Mouse (Mus musculus): ENCODE results near the gene Tnfsf11. TPM values are rescaled to one million over a fixed set of nuclear protein-coding genes. Genes with fewer than 3 reads are reported as not detected.

The Tnfsf11 gene
- not detected in 2 replicates for polyA plus RNA-seq (2011; ENCODE audit: insufficient read depth, insufficient read length, low replicate concordance, missing spikeins)

GRCm38 (mm10) chr14:78307286-78308237 is at the start of gene Tnfsf11:
TSS of gene Tnfsf11 (minus strand) at chr14:78308043.
- Histone ChIP-seq H3K27ac (ENCODE audit: control insufficient read depth, insufficient read depth, low read depth, low read length, poor library complexity) (no peak within 1 kb of the TSS), H3K4me1 (ENCODE audit: control insufficient read depth, insufficient read depth, low read length) (no peaks in the 10 kb centered on the region), H3K4me3 (replicated peaks; ENCODE audit: control insufficient read depth, low read depth, low read length) (peak within 1 kb of the TSS; percentile 14)
- no peak for TF ChIP-seq CTCF (IDR thresholded peaks at IDR 0.05; ENCODE audit: control insufficient read depth, insufficient read depth, low read length)
- no peak for TF ChIP-seq POLR2A (IDR thresholded peaks at IDR 0.05; ENCODE audit: borderline replicate concordance, control insufficient read depth, low read depth, low read length)
- WGBS = 2% methylated on average over 51 of the region's 51 CpGs

DNA sequence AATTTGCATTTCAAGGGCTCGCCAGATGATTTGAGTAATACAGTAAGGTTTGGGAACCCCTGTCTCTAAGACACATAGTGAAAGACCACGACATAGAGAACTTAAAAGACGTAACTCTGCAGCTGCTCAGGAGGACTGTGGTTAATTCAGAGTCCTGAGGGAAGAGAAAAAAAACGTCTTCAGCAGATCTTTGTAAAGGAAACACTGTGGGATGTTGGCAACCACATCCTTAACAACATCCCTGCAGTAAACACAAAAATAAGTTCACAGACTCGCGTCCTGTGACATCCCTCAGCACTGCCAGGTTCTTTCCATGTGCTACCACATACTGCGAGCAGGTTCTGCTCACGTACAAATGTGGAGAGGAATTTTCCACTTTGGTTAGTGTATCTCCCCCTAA is 48.9 kb upstream of the Tnfsf11 start:
- no peak overlapping the region for H3K4me3 ChIP-seq (replicated peaks; ENCODE audit: control insufficient read depth, low read depth, low read length)
- H3K27ac ChIP-seq (ENCODE audit: control insufficient read depth, insufficient read depth, low read depth, low read length, poor library complexity) = no peak overlapping the region
- WGBS = 17% methylated on average over 8 of the region's 8 CpGs
- no peaks in the 10 kb centered on the region for H3K4me1 ChIP-seq (ENCODE audit: control insufficient read depth, insufficient read depth, low read length)
- no peak for TF ChIP-seq CTCF (IDR thresholded peaks at IDR 0.05; ENCODE audit: control insufficient read depth, insufficient read depth, low read length)
- TF ChIP-seq POLR2A (IDR thresholded peaks at IDR 0.05; ENCODE audit: borderline replicate concordance, control insufficient read depth, low read depth, low read length) = no peak

DNA sequence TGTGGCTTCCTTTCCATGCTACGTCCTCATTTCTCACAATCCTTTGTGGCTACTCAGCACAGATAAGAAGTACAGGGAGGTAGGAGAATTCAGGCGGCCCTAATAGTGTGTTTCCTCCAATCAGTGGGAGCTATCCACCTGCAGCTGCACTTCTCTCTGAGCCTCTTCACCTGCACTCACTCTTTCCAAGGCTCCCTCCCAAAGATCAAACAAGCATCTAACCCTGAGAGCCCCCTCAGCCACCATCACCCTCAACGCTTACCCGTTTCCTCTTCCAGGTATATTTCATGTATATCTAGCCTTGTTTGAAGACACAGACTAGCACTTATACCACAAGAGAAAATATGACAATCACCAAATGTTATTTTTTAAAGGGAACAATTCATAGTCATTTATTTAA is 47.5 kb upstream of the Tnfsf11 start:
- 52% methylated on average over 4 of the region's 4 CpGs for WGBS
- Histone ChIP-seq H3K27ac (ENCODE audit: control insufficient read depth, insufficient read depth, low read depth, low read length, poor library complexity) (no peak overlapping the region), H3K4me3 (replicated peaks; ENCODE audit: control insufficient read depth, low read depth, low read length) (no peak overlapping the region), H3K4me1 (ENCODE audit: control insufficient read depth, insufficient read depth, low read length) (no peaks in the 10 kb centered on the region)
- TF ChIP-seq CTCF (IDR thresholded peaks at IDR 0.05; ENCODE audit: control insufficient read depth, insufficient read depth, low read length) = no peak
- TF ChIP-seq POLR2A (IDR thresholded peaks at IDR 0.05; ENCODE audit: borderline replicate concordance, control insufficient read depth, low read depth, low read length) = no peak

- TF ChIP-seq CTCF (IDR thresholded peaks at IDR 0.05; ENCODE audit: control insufficient read depth, insufficient read depth, low read length) (no peak), POLR2A (IDR thresholded peaks at IDR 0.05; ENCODE audit: borderline replicate concordance, control insufficient read depth, low read depth, low read length) (no peak)
- 37% methylated on average over 4 of the region's 4 CpGs for WGBS
- Histone ChIP-seq H3K27ac (ENCODE audit: control insufficient read depth, insufficient read depth, low read depth, low read length, poor library complexity) (no peak overlapping the region), H3K4me1 (ENCODE audit: control insufficient read depth, insufficient read depth, low read length) (no peaks in the 10 kb centered on the region), H3K4me3 (replicated peaks; ENCODE audit: control insufficient read depth, low read depth, low read length) (no peak overlapping the region)
These were observed 45.0 kb upstream of the Tnfsf11 start for GRCm38 (mm10) chr14:78352865-78353264.

- WGBS = 89% methylated on average over 7 of the region's 7 CpGs
These were observed 43.7 kb upstream of the Tnfsf11 start for GRCm38 (mm10) chr14:78351544-78351943.

GRCm38 (mm10) chr14:78347715-78348114 is 39.9 kb upstream of the Tnfsf11 start:
- Histone ChIP-seq H3K27ac (ENCODE audit: control insufficient read depth, insufficient read depth, low read depth, low read length, poor library complexity) (no peak overlapping the region), H3K4me1 (ENCODE audit: control insufficient read depth, insufficient read depth, low read length) (no peaks in the 10 kb centered on the region), H3K4me3 (replicated peaks; ENCODE audit: control insufficient read depth, low read depth, low read length) (no peak overlapping the region)
- WGBS = 82% methylated on average over 2 of the region's 2 CpGs
- TF ChIP-seq POLR2A (IDR thresholded peaks at IDR 0.05; ENCODE audit: borderline replicate concordance, control insufficient read depth, low read depth, low read length) (no peak), CTCF (IDR thresholded peaks at IDR 0.05; ENCODE audit: control insufficient read depth, insufficient read depth, low read length) (no peak)

More at GRCm38 (mm10) chr14:78351544-78351943, 43.7 kb upstream of the Tnfsf11 start:
- TF ChIP-seq CTCF (IDR thresholded peaks at IDR 0.05; ENCODE audit: control insufficient read depth, insufficient read depth, low read length) (no peak), POLR2A (IDR thresholded peaks at IDR 0.05; ENCODE audit: borderline replicate concordance, control insufficient read depth, low read depth, low read length) (no peak)
- Histone ChIP-seq H3K4me3 (replicated peaks; ENCODE audit: control insufficient read depth, low read depth, low read length) (no peak overlapping the region), H3K4me1 (ENCODE audit: control insufficient read depth, insufficient read depth, low read length) (no peaks in the 10 kb centered on the region), H3K27ac (ENCODE audit: control insufficient read depth, insufficient read depth, low read depth, low read length, poor library complexity) (no peak overlapping the region)

GRCm38 (mm10) chr14:78343007-78343406 is 35.2 kb upstream of the Tnfsf11 start:
- Histone ChIP-seq H3K4me3 (replicated peaks; ENCODE audit: control insufficient read depth, low read depth, low read length) (no peak overlapping the region), H3K4me1 (ENCODE audit: control insufficient read depth, insufficient read depth, low read length) (no peaks in the 10 kb centered on the region), H3K27ac (ENCODE audit: control insufficient read depth, insufficient read depth, low read depth, low read length, poor library complexity) (no peak overlapping the region)
- no peak for TF ChIP-seq POLR2A (IDR thresholded peaks at IDR 0.05; ENCODE audit: borderline replicate concordance, control insufficient read depth, low read depth, low read length)
- no peak for TF ChIP-seq CTCF (IDR thresholded peaks at IDR 0.05; ENCODE audit: control insufficient read depth, insufficient read depth, low read length)
- 79% methylated on average over 8 of the region's 8 CpGs for WGBS

- H3K27ac ChIP-seq (ENCODE audit: control insufficient read depth, insufficient read depth, low read depth, low read length, poor library complexity) = no peak overlapping the region
- WGBS = 29% methylated on average over 4 of the region's 4 CpGs
- TF ChIP-seq POLR2A (IDR thresholded peaks at IDR 0.05; ENCODE audit: borderline replicate concordance, control insufficient read depth, low read depth, low read length) = no peak
- TF ChIP-seq CTCF (IDR thresholded peaks at IDR 0.05; ENCODE audit: control insufficient read depth, insufficient read depth, low read length) = no peak
- no peaks in the 10 kb centered on the region for H3K4me1 ChIP-seq (ENCODE audit: control insufficient read depth, insufficient read depth, low read length)
- no peak overlapping the region for H3K4me3 ChIP-seq (replicated peaks; ENCODE audit: control insufficient read depth, low read depth, low read length)
These were observed 34.3 kb upstream of the Tnfsf11 start for GRCm38 (mm10) chr14:78342146-78342545.
